In the genomic region with DNA sequence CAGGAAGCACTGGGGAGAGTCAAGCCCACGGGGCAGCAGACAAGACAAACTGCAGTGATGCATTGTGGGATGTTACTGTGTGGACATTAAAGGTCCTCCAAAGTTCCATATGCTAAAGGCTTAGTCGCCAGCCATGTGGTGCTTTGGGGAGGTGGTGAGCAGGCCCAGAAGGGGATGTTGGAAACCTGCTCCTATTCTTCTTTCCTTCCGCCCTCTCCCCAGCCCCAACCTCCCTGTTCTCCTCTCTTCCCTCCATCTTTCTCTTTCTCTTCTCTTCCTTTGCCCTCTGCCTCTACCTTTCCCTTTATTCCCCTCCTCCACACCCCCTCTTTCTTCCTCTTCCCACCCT, we compare ENCODE assay signal across 18 mouse cellular contexts.
DNase-seq lines count a peak whose midpoint lies in the region; ATAC-seq lines count a peak whose summit lies in the region.
"Had no signal": no experiment of that assay in that cellular context is flagged by ENCODE, and none has a peak within 500 bp of the region (broad histone marks: within the 10 kb centered on the region; RNA-seq: fewer than 3 reads in every experiment).

No protein-coding gene starts in this region.

- no peaks in the 10 kb centered on the region for H3K27me3 ChIP-seq in forebrain, embryonic 13.5 days
- no peaks in the 10 kb centered on the region for H3K27me3 ChIP-seq in forebrain, embryonic 15.5 days
- no peaks in the 10 kb centered on the region for H3K27me3 ChIP-seq in hindbrain, embryonic 16.5 days (replicated peaks; ENCODE audit: control insufficient read depth, insufficient read depth, low read length)
- no peaks in the 10 kb centered on the region for H3K27me3 ChIP-seq in neural tube, embryonic 12.5 days (replicated peaks)

- DNase-seq in adrenal gland, postnatal 14 days: no peak
- no peak for DNase-seq in heart, adult 11 months
- no peak for DNase-seq in MN1 (ENCODE audit: low spot score)
- DNase-seq: adrenal gland, adult 2 months; cerebellum, adult 9-10 months; kidney, adult 8-10 months; kidney, postnatal 4 days; layer of hippocampus, adult 9-11 months; liver, postnatal 0 days; lung, postnatal 10 days; right cerebral cortex, adult 18-20 months; thymus, postnatal 14 days had no signal

- H3K9me3 ChIP-seq in forebrain, embryonic 13.5 days (replicated peaks): no peaks in the 10 kb centered on the region
- H3K9me3 ChIP-seq in forebrain, embryonic 15.5 days: no peaks in the 10 kb centered on the region
- no peaks in the 10 kb centered on the region for H3K9me3 ChIP-seq in hindbrain, embryonic 16.5 days (ENCODE audit: control insufficient read depth, low read length)
- H3K9me3 ChIP-seq in neural tube, embryonic 12.5 days: no peaks in the 10 kb centered on the region
- H3K9me3 ChIP-seq: heart, embryonic 10.5 days; limb, embryonic 10.5 days had no signal

- WGBS in forebrain, embryonic 13.5 days: 49% methylated on average over 3 of the region's 3 CpGs
- 45% methylated on average over 3 of the region's 3 CpGs for WGBS in forebrain, embryonic 15.5 days
- WGBS in hindbrain, embryonic 16.5 days: 38% methylated on average over 3 of the region's 3 CpGs
- WGBS in neural tube, embryonic 12.5 days: 23% methylated on average over 3 of the region's 3 CpGs

- H3K4me3 ChIP-seq in forebrain, embryonic 13.5 days: no peak overlapping the region
- no peak overlapping the region for H3K4me3 ChIP-seq in forebrain, embryonic 15.5 days
- no peak overlapping the region for H3K4me3 ChIP-seq in hindbrain, embryonic 16.5 days (ENCODE audit: low read length)
- no peak overlapping the region for H3K4me3 ChIP-seq in neural tube, embryonic 12.5 days
- H3K4me3 ChIP-seq: heart, embryonic 10.5 days; limb, embryonic 10.5 days had no signal

- peaks cover 11% of the 10 kb centered on the region for H3K4me1 ChIP-seq in forebrain, embryonic 13.5 days
- peaks cover 7% of the 10 kb centered on the region for H3K4me1 ChIP-seq in forebrain, embryonic 15.5 days
- 0 out of 2 replicates have a peak, but pooled peaks cover 3% of the 10 kb centered on the region for H3K4me1 ChIP-seq in hindbrain, embryonic 16.5 days (ENCODE audit: control insufficient read depth, insufficient read depth, low read depth, low read length)
- peaks cover 14% of the 10 kb centered on the region for H3K4me1 ChIP-seq in neural tube, embryonic 12.5 days
- H3K4me1 ChIP-seq: heart, embryonic 10.5 days had no signal

- peak overlapping the region; percentile 44 for H3K27ac ChIP-seq in forebrain, embryonic 13.5 days
- H3K27ac ChIP-seq in forebrain, embryonic 15.5 days (replicated peaks): peak overlapping the region; percentile 54
- H3K27ac ChIP-seq in hindbrain, embryonic 16.5 days (ENCODE audit: low read depth, low read length): peak overlapping the region; percentile 40; the same call in 1 of the 2 replicates
- 0 out of 2 replicates have a peak overlapping the region, but pooled peaks have one; percentile 20 for H3K27ac ChIP-seq in neural tube, embryonic 12.5 days
- H3K27ac ChIP-seq: heart, embryonic 10.5 days; limb, embryonic 10.5 days had no signal

- H3K9ac ChIP-seq in forebrain, embryonic 13.5 days: no peak overlapping the region
- no peak overlapping the region for H3K9ac ChIP-seq in forebrain, embryonic 15.5 days (replicated peaks)
- H3K9ac ChIP-seq in hindbrain, embryonic 16.5 days (ENCODE audit: low read depth, low read length): no peak overlapping the region
- H3K9ac ChIP-seq in neural tube, embryonic 12.5 days: no peak overlapping the region
- H3K9ac ChIP-seq: liver, postnatal 0 days had no signal

- ATAC-seq in forebrain, embryonic 13.5 days: no peak
- no peak; the same call in 1 of the 2 replicates for ATAC-seq in forebrain, embryonic 15.5 days (replicated peaks)
- no peak for ATAC-seq in hindbrain, embryonic 16.5 days
- no peak for ATAC-seq in neural tube, embryonic 12.5 days (ENCODE audit: low FRiP score, low read depth)
- ATAC-seq: liver, postnatal 0 days had no signal

- no peaks in the 10 kb centered on the region for H3K36me3 ChIP-seq in forebrain, embryonic 13.5 days (ENCODE audit: poor library complexity, severe bottlenecking)
- no peaks in the 10 kb centered on the region for H3K36me3 ChIP-seq in forebrain, embryonic 15.5 days
- no peaks in the 10 kb centered on the region for H3K36me3 ChIP-seq in hindbrain, embryonic 16.5 days (ENCODE audit: control insufficient read depth, insufficient read depth, low read length)
- no peaks in the 10 kb centered on the region for H3K36me3 ChIP-seq in neural tube, embryonic 12.5 days
- H3K36me3 ChIP-seq: heart, embryonic 10.5 days; limb, embryonic 10.5 days had no signal

- no peak overlapping the region for H3K4me2 ChIP-seq in forebrain, embryonic 13.5 days
- no peak overlapping the region for H3K4me2 ChIP-seq in forebrain, embryonic 15.5 days (replicated peaks)
- H3K4me2 ChIP-seq in hindbrain, embryonic 16.5 days (ENCODE audit: low read length): no peak overlapping the region
- H3K4me2 ChIP-seq in neural tube, embryonic 12.5 days (replicated peaks): 0 out of 2 replicates have a peak overlapping the region, but pooled peaks have one; percentile 12
